Mouse (Mus musculus) limb, embryonic 11.5 days (tissue): Measurements from ENCODE around the gene Tspan3. TPM values are rescaled to one million over a fixed set of nuclear protein-coding genes. Genes with fewer than 3 reads are reported as not detected.

Experiments used
- ATAC-seq: fragments of 200-750 bp; cut with Nextera tagmentation; 2 replicates; pipeline ENCODE4 v1.8.0; 2017; ENCODE audit warnings: low read depth; ENCODE audit not compliant: insufficient number of reproducible peaks, low FRiP score, low TSS enrichment
- DNase-seq: peaks from one replicate; pipeline ENCODE4 v3.0.0-alpha.2; 2015; ENCODE audit warnings: low spot score
- H3K27ac ChIP-seq: fragments of 300-500 bp; sonication (generic); replicated peaks from 2 replicates; pipeline ENCODE4 v1.5.1; 2014; ENCODE audit warnings: low read depth, mild to moderate bottlenecking, low read length
- H3K27me3 ChIP-seq: fragments of 300-500 bp; sonication (generic); 2 replicates; pipeline ENCODE4 v1.6.1; 2014; ENCODE audit warnings: mild to moderate bottlenecking, low read length, mixed read lengths; ENCODE audit not compliant: control insufficient read depth, insufficient read depth
- H3K36me3 ChIP-seq: fragments of 300-500 bp; sonication (generic); 2 replicates; pipeline ENCODE4 v1.6.1; 2014; ENCODE audit warnings: mild to moderate bottlenecking, low read length, moderate library complexity, mixed read lengths; ENCODE audit not compliant: control insufficient read depth, insufficient read depth
- H3K4me1 ChIP-seq: fragments of 300-500 bp; sonication (generic); 2 replicates; pipeline ENCODE4 v1.6.1; 2014; ENCODE audit warnings: low read length, mixed read lengths; ENCODE audit not compliant: control insufficient read depth, insufficient read depth
- H3K4me2 ChIP-seq: fragments of 300-500 bp; sonication (generic); 2 replicates; pipeline ENCODE4 v1.6.1; 2014; ENCODE audit warnings: low read depth, mild to moderate bottlenecking, moderate library complexity; ENCODE audit not compliant: severe bottlenecking
- H3K4me3 ChIP-seq: fragments of 300-500 bp; sonication (generic); 2 replicates; pipeline ENCODE4 v1.5.1; 2014; ENCODE audit warnings: low read depth, low read length
- H3K9ac ChIP-seq: fragments of 300-500 bp; sonication (generic); 2 replicates; pipeline ENCODE4 v1.6.1; 2014; ENCODE audit warnings: mild to moderate bottlenecking, low read length
- H3K9me3 ChIP-seq: fragments of 300-500 bp; sonication (generic); 2 replicates; pipeline ENCODE4 v1.6.1; 2016; ENCODE audit warnings: low read length; ENCODE audit not compliant: control insufficient read depth
- WGBS: fragments of 180-500 bp; shearing (Covaris S2); extraction: QIAGEN DNeasy Blood & Tissue Kit; methylation state at CpG from one replicate; pipeline ENCODE4 v1.1.7; 2014; 5-methylcytosine and 5-hydroxymethylcytosine counted together
- polyA plus RNA-seq: library from polyadenylated mRNA; unstranded; fragments of >200 nt; fragmentation: Nextera tagmentation; extraction: Ambion mirVana; gene quantifications from 2 replicates; pipeline ENCODE4 v1.2.1, GENCODE M21; 2014

The Tspan3 gene
- polyA plus RNA-seq, 1 experiment from 2014 or later, result 432 TPM

DNA sequence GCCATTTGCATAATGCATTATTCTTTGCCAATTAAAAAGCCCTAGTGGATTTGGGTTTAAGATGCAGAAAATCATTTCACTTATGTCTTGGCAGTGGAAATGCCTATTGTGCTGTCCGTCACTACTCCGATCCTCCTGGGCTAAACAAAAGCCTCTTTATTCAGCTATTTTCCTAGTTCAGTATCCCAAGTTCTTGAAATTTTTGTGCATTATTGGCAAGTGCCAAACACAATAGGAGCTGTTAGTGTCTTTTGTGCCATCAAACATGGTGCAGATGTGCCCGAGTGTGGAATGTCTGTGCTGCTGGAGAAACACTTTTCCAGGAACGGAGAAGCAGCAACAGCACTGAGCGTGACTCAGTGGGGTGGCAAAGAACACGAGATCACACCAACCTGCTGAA lies 2.4 kb upstream of the Tspan3 start:
- Histone ChIP-seq H3K4me3 (no peak overlapping the region), H3K4me1 (peaks cover 16% of the 10 kb centered on the region), H3K36me3 (no peaks in the 10 kb centered on the region), H3K9ac (no peak overlapping the region), H3K27ac (no peak overlapping the region), H3K9me3 (no peaks in the 10 kb centered on the region), H3K4me2 (no peak overlapping the region), H3K27me3 (no peaks in the 10 kb centered on the region)
- 73% methylated on average over 6 of the region's 6 CpGs for WGBS
- no peak for ATAC-seq
- DNase-seq, result no peak

DNA sequence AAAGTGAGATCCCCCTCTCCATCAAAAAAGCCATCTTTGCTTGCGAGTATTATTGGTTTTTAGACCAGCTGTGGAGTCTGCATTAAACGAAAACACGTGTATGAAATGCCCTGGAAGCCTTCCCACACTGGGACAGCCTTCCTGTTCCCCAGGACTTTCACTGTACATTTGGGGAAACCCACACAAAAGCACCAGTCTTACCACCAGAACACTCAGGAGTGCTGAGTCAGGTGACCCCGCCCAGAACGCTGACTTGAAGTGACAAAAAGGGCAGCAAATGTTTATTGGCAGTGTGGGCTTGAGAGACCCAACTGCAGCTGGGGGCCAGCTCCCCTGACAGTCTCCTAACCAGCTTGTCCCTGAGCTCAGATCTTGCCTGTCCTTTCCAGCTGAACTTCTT lies 884 bp upstream of the Tspan3 start:
- Histone ChIP-seq H3K4me3 (no peak overlapping the region), H3K27ac (peak overlapping the region; percentile 15; the same call in 1 of the 2 replicates), H3K9me3 (no peaks in the 10 kb centered on the region), H3K4me1 (peaks cover 16% of the 10 kb centered on the region), H3K9ac (no peak overlapping the region), H3K4me2 (no peak overlapping the region), H3K36me3 (no peaks in the 10 kb centered on the region), H3K27me3 (no peaks in the 10 kb centered on the region)
- peak; percentile 59 for DNase-seq
- no peak for ATAC-seq
- WGBS, result 25% methylated on average over 5 of the region's 5 CpGs

DNA sequence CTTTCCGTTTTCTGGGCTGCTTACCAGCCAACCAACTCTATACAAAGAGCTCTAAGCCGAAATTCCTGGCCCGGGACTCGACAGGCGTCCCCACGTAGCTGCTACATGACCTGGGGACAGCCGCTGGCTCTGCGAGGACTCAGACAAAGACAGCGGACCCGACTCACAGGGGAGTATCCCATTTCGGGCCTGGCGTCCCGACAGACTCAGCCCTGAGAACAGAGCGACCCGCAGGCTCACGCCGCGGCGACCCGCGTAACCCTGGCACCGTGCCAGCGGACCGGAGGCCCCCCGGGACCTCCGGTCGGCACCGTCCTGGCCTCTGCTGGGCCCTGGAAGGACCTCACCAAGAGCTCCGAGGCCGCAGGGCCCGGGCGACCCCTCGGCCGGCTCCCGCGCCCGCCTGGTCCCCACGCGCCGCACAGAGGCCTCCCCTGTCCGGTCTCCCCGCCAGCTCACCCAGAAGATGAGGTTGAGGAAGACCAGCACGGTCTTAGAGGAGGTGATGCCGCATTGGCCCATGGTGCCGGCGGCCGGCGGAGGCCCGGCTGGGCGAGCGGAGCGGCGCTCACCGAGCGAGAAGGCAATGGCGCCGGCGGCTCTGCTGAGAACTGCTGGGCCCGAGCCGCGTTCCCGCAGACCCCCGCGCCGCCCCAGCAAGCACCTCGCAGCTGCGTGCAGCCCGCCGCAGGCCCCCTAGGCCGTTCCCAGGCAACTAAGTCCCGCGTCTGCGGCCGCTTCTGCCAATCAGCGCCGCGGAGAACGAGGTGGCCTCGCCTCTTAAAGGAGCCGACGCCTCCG lies 4.7 kb downstream of the Tspan3 start:
- Histone ChIP-seq H3K9ac (peak overlapping the region; percentile 98), H3K9me3 (no peaks in the 10 kb centered on the region), H3K4me3 (peak overlapping the region; percentile 99), H3K27me3 (no peaks in the 10 kb centered on the region), H3K36me3 (no peaks in the 10 kb centered on the region), H3K4me1 (peaks cover 12% of the 10 kb centered on the region), H3K27ac (peak overlapping the region; percentile 90), H3K4me2 (peak overlapping the region; percentile 56)
- ATAC-seq, result peak; percentile 90
- under 1% methylated on average over 82 of the region's 82 CpGs for WGBS
- peak; percentile 91 for DNase-seq

DNA sequence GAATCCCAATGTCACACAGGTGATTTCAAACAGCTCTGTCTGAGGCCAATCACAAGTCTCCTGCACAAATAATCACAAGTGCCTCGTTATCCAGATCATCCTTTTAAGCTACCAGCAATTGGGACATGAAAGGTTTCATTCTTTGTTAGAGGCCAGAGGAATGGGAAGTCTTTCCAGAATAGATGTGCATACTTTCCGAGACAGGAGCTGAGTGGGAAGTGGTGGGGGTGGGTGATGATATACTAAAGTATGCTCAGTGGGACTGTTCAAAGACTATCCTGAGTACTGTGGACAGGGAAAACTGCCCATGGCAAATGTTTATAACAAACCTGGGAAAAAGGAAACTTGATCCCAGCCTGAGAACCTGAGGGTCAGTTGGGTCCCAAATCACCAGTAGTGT lies 5.8 kb downstream of the Tspan3 start:
- Histone ChIP-seq H3K27me3 (no peaks in the 10 kb centered on the region), H3K4me1 (peaks cover 9% of the 10 kb centered on the region; the same call in 1 of the 2 replicates), H3K36me3 (no peaks in the 10 kb centered on the region), H3K4me2 (peak overlapping the region; percentile 56), H3K9ac (no peak overlapping the region), H3K9me3 (no peaks in the 10 kb centered on the region), H3K4me3 (peak overlapping the region; percentile 99), H3K27ac (no peak overlapping the region)
- DNase-seq, result no peak
- ATAC-seq, result no peak
- 7% methylated on average over 2 of the region's 2 CpGs for WGBS

DNA sequence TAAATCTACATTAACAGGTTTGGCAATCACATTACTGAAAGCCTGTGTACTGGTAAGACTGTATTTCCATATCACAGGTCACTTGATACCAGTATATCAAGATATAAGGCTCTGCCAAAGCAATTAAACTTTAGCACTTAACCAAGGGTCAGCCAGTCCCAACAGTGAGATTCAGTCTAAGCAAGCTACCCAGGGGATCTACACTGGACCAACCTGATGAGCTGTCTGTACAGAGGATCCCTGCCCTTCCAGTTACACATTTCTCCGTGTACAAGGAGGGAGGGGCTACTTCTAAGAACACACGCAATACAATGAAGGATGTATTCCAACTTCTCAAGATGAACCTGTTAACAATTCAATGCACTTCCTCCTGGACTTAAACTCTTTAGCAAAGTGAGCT lies 7.2 kb downstream of the Tspan3 start:
- 84% methylated on average over 2 of the region's 2 CpGs for WGBS
- no peak overlapping the region for H3K4me2 ChIP-seq
- ATAC-seq, result no peak

DNA sequence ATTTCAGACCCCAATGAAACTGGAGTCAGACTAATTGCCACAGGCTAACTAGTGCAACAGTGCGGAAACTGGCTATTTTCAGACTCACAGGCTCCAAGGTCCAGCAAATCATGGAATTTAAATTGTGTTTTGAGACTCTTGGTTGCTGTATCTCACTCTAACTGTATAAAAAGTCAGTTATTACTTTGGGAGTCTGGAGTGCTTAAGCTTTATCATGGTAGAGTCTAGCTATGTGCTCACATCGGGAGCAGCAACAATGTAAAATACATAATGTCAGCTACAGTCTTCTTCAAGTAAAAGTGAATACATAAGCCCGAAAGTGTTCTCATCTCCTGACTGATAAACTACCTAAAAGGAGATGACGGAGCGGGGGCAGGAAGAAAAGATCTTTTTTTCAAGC lies 10.7 kb downstream of the Tspan3 start:
- H3K27ac ChIP-seq, result no peak overlapping the region
- DNase-seq (no peak), ATAC-seq (no peak)
- no peak overlapping the region for H3K4me3 ChIP-seq
- no peak overlapping the region for H3K9ac ChIP-seq
- 93% methylated on average over 5 of the region's 5 CpGs for WGBS
- H3K9me3 ChIP-seq, result no peaks in the 10 kb centered on the region
- H3K27me3 ChIP-seq, result no peaks in the 10 kb centered on the region
- H3K4me1 ChIP-seq, result peaks cover 10% of the 10 kb centered on the region; the same call in 1 of the 2 replicates
- H3K4me2 ChIP-seq, result no peak overlapping the region
- no peaks in the 10 kb centered on the region for H3K36me3 ChIP-seq

More for the DNA sequence above, 7.2 kb downstream of the Tspan3 start:
- Histone ChIP-seq H3K9ac (no peak overlapping the region), H3K4me3 (no peak overlapping the region), H3K27ac (no peak overlapping the region), H3K36me3 (no peaks in the 10 kb centered on the region), H3K27me3 (no peaks in the 10 kb centered on the region), H3K4me1 (peaks cover 9% of the 10 kb centered on the region; the same call in 1 of the 2 replicates), H3K9me3 (no peaks in the 10 kb centered on the region)
- DNase-seq, result no peak

DNA sequence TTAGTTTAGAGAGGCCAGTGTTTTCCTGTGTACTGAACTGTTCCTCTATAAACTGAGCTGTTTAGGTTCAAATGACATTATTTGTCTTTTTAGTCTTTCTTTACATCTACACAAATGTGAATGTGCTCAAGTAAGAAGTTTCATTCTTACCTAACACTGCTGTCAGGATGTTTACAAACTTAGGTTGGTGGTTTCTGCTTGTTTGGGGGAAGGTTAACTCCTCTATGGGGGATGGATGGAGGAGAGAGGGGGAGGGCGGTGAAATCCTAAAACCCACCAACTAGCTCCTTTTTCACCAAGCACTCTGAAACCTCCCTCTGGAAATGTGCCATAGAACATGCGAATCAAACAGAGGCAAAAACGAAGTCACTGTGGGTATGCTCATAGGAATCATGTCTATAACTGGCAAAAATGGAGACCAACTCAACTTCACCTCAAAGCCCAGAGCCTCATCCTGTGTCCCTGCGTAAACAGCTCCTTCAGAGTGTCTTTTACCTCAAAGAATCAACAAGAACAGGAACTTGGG lies 12.7 kb downstream of the Tspan3 start:
- H3K9me3 ChIP-seq, result no peaks in the 10 kb centered on the region
- WGBS, result 86% methylated on average over 4 of the region's 4 CpGs
- DNase-seq, result no peak
- no peak overlapping the region for H3K4me2 ChIP-seq
- no peak for ATAC-seq
- H3K9ac ChIP-seq, result no peak overlapping the region
- no peak overlapping the region for H3K4me3 ChIP-seq
- no peaks in the 10 kb centered on the region for H3K27me3 ChIP-seq
- 0 out of 2 replicates have a peak, but pooled peaks cover 2% of the 10 kb centered on the region for H3K4me1 ChIP-seq
- H3K27ac ChIP-seq, result no peak overlapping the region
- H3K36me3 ChIP-seq, result no peaks in the 10 kb centered on the region

DNA sequence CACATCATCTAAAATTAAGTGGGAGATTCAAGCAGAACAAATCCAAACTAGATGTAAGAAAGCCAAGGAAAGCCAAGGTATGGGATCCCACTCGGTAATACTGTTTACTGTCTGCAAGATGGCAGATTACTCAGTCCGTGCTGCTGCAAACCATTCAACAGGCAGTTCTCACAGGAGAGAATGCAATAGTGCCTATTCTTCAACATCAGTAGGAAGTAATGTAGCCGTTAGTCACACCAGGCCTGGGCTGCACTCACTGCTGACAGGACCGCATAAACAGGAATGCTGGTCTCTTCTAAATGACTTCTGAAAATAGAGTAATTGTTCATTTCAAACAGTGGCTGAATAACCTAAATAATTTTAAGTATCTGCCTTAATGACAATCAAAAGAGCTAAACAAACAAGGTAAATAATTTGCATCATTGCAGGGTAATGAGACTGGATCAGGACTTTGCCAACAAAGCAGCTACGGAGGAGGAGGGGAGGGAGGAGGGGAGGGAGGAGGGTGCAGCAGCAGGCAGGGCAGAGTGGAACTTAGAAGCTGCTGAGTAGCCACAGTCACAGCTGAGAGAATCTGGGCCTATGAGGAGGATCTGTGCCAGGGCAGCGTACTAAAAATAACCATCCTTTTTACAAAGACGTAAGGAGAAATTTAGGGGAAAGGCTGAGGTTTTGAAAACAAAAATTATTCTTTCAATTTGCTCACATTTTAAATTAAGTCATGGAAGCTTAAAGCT lies 13.4 kb downstream of the Tspan3 start:
- no peaks in the 10 kb centered on the region for H3K27me3 ChIP-seq
- no peak overlapping the region for H3K4me2 ChIP-seq
- 67% methylated on average over 7 of the region's 7 CpGs for WGBS

More for the DNA sequence above, 13.4 kb downstream of the Tspan3 start:
- no peak overlapping the region for H3K9ac ChIP-seq
- H3K36me3 ChIP-seq, result no peaks in the 10 kb centered on the region
- 0 out of 2 replicates have a peak, but pooled peaks cover 2% of the 10 kb centered on the region for H3K4me1 ChIP-seq
- H3K27ac ChIP-seq, result no peak overlapping the region
- H3K9me3 ChIP-seq, result no peaks in the 10 kb centered on the region
- no peak for DNase-seq
- no peak overlapping the region for H3K4me3 ChIP-seq
- no peak for ATAC-seq
